Mouse (Mus musculus): ENCODE measurements around the gene Vipr2.

DNA sequence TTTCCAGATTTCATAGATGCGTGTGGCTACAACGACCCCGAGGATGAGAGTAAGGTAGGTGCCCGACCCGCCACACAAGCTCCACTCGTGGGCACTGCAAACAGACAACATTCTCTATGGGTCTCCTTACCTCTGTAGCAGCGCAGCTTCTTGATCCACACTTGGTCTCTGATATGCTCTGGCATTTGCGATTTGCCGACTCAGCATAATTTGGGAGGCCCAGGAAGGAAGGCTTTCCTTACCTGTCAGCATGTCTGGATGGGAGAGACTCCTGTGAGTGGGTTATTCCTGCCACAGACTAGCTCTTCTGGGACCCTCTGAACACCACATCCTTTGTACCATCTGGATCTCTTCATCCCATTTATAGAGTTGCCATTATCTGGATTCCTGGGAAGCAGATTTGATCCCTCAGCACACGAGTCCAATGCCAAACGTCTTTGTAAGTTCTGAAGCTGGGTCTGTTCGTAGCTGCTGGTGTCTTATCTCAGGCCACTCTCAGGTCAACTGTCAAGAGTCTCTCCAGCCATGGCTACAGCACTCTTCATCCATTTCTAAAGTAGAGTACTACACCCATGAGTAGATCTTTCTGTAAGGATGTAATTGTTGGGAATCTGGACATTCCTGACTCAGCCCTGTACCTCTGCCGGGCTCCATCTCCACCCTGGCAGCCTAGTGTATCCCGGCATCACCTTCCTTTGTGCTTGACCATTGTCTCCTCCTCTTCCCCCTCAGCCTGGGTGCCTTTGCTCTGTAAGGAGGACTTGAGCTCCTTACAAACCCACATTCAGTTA, 17.4 kb downstream of the Vipr2 start:
- TF ChIP-seq CTCF (IDR thresholded peaks at IDR 0.05; ENCODE audit: control insufficient read depth, insufficient read depth, insufficient read length) = no peak
- TF ChIP-seq MAX (IDR thresholded peaks at IDR 0.05) = no peak
- no peak for TF ChIP-seq MYOD1 (IDR thresholded peaks at IDR 0.05; ENCODE audit: control insufficient read depth, insufficient read length, low read depth)
- no peak for TF ChIP-seq CEBPB (IDR thresholded peaks at IDR 0.05; ENCODE audit: low read depth)
- no peak for TF ChIP-seq USF1 (IDR thresholded peaks at IDR 0.05; ENCODE audit: low read depth)
- TF ChIP-seq MYOG (IDR thresholded peaks at IDR 0.05; ENCODE audit: control insufficient read depth, extremely low read depth, insufficient read length) = no peak

All from C2C12 (cell line).